ENCODE assay signal across 13 mouse cellular contexts in genomic region chr6:131466838-131467237, GRCm38 (mm10). TPM values are rescaled to one million over a fixed set of nuclear protein-coding genes. Genes with fewer than 3 reads are reported as not detected.
DNase-seq lines count a peak whose midpoint lies in the region; ATAC-seq lines count a peak whose summit lies in the region.
"Had no signal": no experiment of that assay in that cellular context is flagged by ENCODE, and none has a peak within 500 bp of the region (broad histone marks: within the 10 kb centered on the region; RNA-seq: fewer than 3 reads in every experiment).

No protein-coding gene starts in this region.

- no peak overlapping the region for H3K9ac ChIP-seq in midbrain, embryonic 15.5 days
- H3K9ac ChIP-seq: liver, embryonic 14.5 days; neural tube, embryonic 12.5 days had no signal

- no peaks in the 10 kb centered on the region for H3K9me3 ChIP-seq in midbrain, embryonic 15.5 days
- no peaks in the 10 kb centered on the region for H3K9me3 ChIP-seq in midbrain, embryonic 10.5 days (replicated peaks)
- H3K9me3 ChIP-seq: neural tube, embryonic 12.5 days had no signal

- H3K4me1 ChIP-seq in midbrain, embryonic 15.5 days = no peaks in the 10 kb centered on the region
- no peaks in the 10 kb centered on the region for H3K4me1 ChIP-seq in midbrain, embryonic 10.5 days
- H3K4me1 ChIP-seq: neural tube, embryonic 12.5 days had no signal

- DNase-seq in heart, adult 8-10 months (ENCODE audit: low spot score) = peak; percentile 10
- no peak for DNase-seq in heart, postnatal 36 days
- DNase-seq in midbrain, embryonic 10.5 days (ENCODE audit: low spot score) = no peak
- DNase-seq in fibroblast of lung, adult 2 months (ENCODE audit: low read depth) = peak; percentile 3
- no peak for DNase-seq in T-cell, adult 2 months (ENCODE audit: low spot score)
- no peak for DNase-seq in ovary, adult 18-20 months (ENCODE audit: low spot score)
- DNase-seq: cerebellum, adult 9-11 months had no signal

- H3K36me3 ChIP-seq in midbrain, embryonic 15.5 days (replicated peaks) = no peaks in the 10 kb centered on the region
- no peaks in the 10 kb centered on the region for H3K36me3 ChIP-seq in midbrain, embryonic 10.5 days
- H3K36me3 ChIP-seq: neural tube, embryonic 12.5 days had no signal

- no peak overlapping the region for H3K27ac ChIP-seq in midbrain, embryonic 15.5 days
- no peak overlapping the region for H3K27ac ChIP-seq in midbrain, embryonic 10.5 days (replicated peaks)
- H3K27ac ChIP-seq: liver, embryonic 14.5 days; neural tube, embryonic 12.5 days had no signal

- H3K27me3 ChIP-seq in midbrain, embryonic 15.5 days (replicated peaks) = no peaks in the 10 kb centered on the region
- H3K27me3 ChIP-seq in midbrain, embryonic 10.5 days (ENCODE audit: low read depth, poor library complexity, severe bottlenecking) = no peaks in the 10 kb centered on the region
- H3K27me3 ChIP-seq: neural tube, embryonic 12.5 days had no signal

- no peak overlapping the region for H3K4me3 ChIP-seq in midbrain, embryonic 15.5 days
- H3K4me3 ChIP-seq in midbrain, embryonic 10.5 days = no peak overlapping the region
- H3K4me3 ChIP-seq: neural tube, embryonic 12.5 days had no signal

- peak; percentile 62; the same call in 1 of the 2 replicates for ATAC-seq in midbrain, embryonic 15.5 days (replicated peaks)
- no peak for ATAC-seq in erythroid progenitor cell, adult 5-6 weeks (replicated peaks; ENCODE audit: low FRiP score, poor library complexity, severe bottlenecking)

- intact Hi-C loops in heart, postnatal 36 days (cut with DNase I) = no loop called here

- H3K4me2 ChIP-seq in midbrain, embryonic 15.5 days = no peak overlapping the region
- H3K4me2 ChIP-seq: neural tube, embryonic 12.5 days had no signal

RNA-seq across cellular contexts. Expression of gene 5430401F13Rik, which starts 19.4 kb away (rescaled TPM):
- not detected for total RNA-seq in heart, adult 8-10 months (2022)
- not detected for total RNA-seq in heart, postnatal 36 days (2021)
- polyA plus RNA-seq in midbrain, embryonic 15.5 days (2015; fragmentation: Nextera tagmentation; extraction: Ambion mirVana) = not detected in 2 replicates
- not detected in 2 replicates for polyA plus RNA-seq in midbrain, embryonic 10.5 days (2016; fragmentation: Nextera tagmentation; extraction: Ambion mirVana)
- total RNA-seq in erythroid progenitor cell, adult 5-6 weeks (2015; ENCODE audit: low replicate concordance) = not detected in 2 replicates
- total RNA-seq in erythroid progenitor cell, adult 5-6 weeks (2017; ENCODE audit: low replicate concordance) = not detected in 2 replicates
- total RNA-seq: gastrocnemius, postnatal 4 days had no signal
- polyA plus RNA-seq: kidney, embryonic 16.5 days; liver, embryonic 14.5 days; neural tube, embryonic 12.5 days had no signal

RNA-seq across cellular contexts. Expression of gene Gm6619, which starts 19.4 kb away (rescaled TPM):
- total RNA-seq in heart, adult 8-10 months (2022) = not detected
- total RNA-seq in heart, postnatal 36 days (2021) = not detected
- polyA plus RNA-seq in midbrain, embryonic 15.5 days (2015; fragmentation: Nextera tagmentation; extraction: Ambion mirVana) = not detected in 2 replicates
- polyA plus RNA-seq in midbrain, embryonic 10.5 days (2016; fragmentation: Nextera tagmentation; extraction: Ambion mirVana) = not detected in 2 replicates
- not detected in 2 replicates for total RNA-seq in erythroid progenitor cell, adult 5-6 weeks (2015; ENCODE audit: low replicate concordance)
- total RNA-seq in erythroid progenitor cell, adult 5-6 weeks (2017; ENCODE audit: low replicate concordance) = not detected in 2 replicates
- total RNA-seq: gastrocnemius, postnatal 4 days had no signal
- polyA plus RNA-seq: kidney, embryonic 16.5 days; liver, embryonic 14.5 days; neural tube, embryonic 12.5 days had no signal

Comparison
In these comparisons a context has a peak if more than half of its experiments do, and no peak if none do; other contexts are left out.
1. DNase-seq: peak in heart, adult 8-10 months (single experiment) and fibroblast of lung, adult 2 months (single experiment); none in heart, postnatal 36 days (0 of 2), midbrain, embryonic 10.5 days (single experiment), T-cell, adult 2 months (single experiment) and ovary, adult 18-20 months (single experiment).